Mouse (Mus musculus): ENCODE data around the gene Gm17490.

DNA sequence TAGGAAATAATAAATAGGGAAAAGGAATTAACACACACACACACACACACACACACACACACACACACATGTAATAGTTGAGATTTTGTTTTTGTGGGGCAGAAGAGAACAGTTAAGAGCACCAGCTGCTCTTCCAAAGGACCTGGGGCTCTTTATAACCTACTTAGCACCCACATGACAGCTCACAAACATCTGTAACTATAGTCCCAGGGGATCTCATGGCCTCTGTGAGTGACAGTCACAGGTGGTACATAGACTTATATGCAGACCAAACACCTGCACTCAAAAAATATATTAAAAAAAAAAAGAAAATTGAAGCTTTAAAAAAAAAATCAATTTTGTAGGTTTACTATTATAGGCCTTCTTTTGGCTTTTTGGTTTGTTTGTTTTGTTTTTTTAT, 21.2 kb downstream of the Gm17490 start:
- TF ChIP-seq CTCF (IDR thresholded peaks at IDR 0.05; ENCODE audit: borderline replicate concordance, insufficient read depth, low read depth, low read length) (no peak), POLR2A (IDR thresholded peaks at IDR 0.05; ENCODE audit: borderline replicate concordance, insufficient read depth, low read length) (no peak)

Data from cerebellum, adult 2 months (tissue).